Mouse (Mus musculus) gastrocnemius, postnatal 4 days (tissue): ENCODE measurements around the gene Adcy1. TPM values are rescaled to one million over a fixed set of nuclear protein-coding genes. Genes with fewer than 3 reads are reported as not detected.

Source experiments
- DNase-seq, 2 experiments: peaks; one replicate each; pipeline ENCODE4 v3.0.0; 2021 to 2022; ENCODE audit warnings: low spot score in 2 of 2, mixed read lengths in 2 of 2
- total RNA-seq, 2 experiments: library from RNA; stranded (reverse); gene quantifications; 2 replicates each; pipeline ENCODE4 v1.2.3; 2021

The Adcy1 gene
- total RNA-seq, 2 experiments from 2014 or later = 3.7 to 4.0 TPM

GRCm38 (mm10) chr11:7068479-7069235 is 5.4 kb downstream of the Adcy1 start:
- DNase-seq = no peak

DNA sequence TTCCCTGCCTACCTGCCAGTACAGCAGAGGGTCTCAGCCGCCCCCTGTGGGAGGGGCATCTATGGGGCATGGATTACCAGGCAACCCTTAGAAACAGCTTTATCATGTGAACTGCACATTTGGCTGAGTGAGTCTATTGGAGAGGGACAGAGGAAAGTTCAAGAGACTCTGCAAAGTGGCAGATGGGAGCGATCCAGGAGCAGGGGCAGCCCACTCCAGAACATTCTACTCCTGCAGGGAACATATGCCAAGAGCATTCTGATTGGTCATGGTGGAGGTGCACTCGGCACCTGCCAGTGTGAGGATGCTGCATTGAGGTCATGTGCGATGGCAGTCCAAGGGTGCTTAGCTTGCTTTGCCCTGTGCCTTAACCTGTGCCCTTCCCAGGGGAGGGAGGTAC is 6.5 kb downstream of the Adcy1 start:
- DNase-seq = no peak

DNA sequence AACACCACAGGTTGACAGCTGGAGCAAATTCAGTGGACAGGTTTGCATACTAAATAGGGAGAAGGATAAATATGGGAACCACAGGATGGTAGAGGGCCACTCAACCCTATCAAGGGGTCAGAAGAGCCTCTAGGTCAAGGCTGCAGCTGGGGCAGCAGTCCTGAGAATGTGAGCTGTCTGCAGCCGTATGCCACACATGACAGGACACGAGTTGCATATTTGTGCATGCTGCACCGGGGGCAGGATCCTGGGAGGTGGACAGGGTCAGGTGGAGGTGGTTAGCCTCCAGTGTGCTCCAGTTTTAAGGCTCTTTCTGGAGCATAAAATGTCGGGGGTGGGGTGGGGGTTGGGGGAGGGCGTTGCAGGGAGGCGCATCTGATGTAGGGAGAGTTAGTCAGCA is 8.3 kb downstream of the Adcy1 start:
- no peak for DNase-seq

DNA sequence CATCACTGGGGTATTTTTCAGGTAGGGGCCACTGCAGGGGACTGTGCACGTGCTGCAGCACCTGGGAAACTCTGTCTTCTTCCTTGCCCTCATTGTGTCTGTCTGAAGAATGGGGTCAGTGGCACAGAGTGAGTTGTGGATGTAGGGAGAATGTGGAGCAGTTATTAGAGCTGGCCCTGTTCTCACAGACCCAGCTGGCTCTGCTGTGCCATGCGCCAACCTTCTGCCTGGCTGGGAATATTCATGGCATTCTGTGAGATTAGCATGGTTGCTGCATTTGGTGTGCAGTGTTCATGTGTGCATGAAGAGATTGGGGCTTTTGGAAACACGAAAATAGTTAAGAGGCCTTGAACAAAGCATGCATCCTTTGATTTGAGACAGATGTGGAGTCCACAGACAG is 10.3 kb downstream of the Adcy1 start:
- DNase-seq = no peak

DNA sequence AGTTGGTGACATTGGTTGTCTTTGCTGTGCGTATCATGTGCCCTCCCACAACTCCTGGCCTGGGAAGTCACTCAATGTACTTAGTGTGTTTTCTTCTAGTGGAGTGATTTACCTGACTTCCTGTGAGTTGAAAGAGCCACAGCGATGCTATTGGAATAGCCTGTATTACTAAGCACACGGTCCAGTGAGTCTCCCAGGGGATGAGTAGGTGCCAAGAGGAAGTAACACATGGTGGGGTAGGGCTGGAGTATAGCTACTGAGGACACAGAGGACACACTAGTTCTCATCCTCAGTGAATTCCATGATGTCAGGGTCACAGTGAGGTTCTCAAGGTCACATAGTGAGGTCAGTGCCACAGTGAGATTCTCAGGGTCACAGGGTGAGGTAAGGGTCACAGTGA is 13.2 kb downstream of the Adcy1 start:
- no peak for DNase-seq

DNA sequence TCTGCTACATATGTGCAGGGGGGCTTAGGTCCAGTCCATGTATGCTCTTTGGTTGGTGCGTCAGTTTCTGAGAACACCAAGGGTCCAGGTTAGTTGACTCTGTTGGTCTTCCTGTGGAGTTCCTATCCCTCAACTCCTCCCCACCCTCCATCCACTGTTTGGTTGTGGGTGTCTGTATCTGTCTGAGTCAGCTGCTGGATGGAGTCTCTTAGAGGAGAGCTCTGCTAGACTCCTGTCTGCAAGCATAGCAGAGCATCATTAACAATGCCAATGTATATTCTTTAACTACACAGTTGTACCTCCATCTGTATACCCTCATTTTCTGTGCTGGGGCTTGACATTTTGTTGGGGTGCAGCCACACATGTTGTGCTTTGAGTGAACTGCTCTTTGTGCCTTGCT is 18.6 kb downstream of the Adcy1 start:
- DNase-seq = no peak

- DNase-seq = no peak
Measured at GRCm38 (mm10) chr11:7083911-7084310, 20.6 kb downstream of the Adcy1 start.

GRCm38 (mm10) chr11:7085184-7085583 is 21.9 kb downstream of the Adcy1 start:
- no peak for DNase-seq

DNA sequence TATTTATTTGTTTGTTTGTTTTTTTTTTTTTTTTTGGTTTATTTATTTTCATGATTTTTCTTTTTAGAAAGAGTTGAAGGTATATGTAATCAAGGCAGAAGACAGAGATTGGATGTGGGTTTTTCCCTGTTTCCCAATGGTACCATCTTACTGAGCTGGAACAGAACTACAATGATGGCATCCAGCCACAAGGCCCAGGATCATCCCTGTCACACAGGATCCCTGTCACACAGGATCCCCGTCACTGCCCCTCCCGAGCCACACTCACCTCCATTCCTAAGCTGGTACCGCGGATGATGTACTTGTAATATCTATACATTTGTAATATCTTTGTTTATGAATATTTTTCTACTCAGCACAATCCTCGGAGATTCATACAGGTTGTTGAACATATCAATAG is 27.8 kb downstream of the Adcy1 start:
- DNase-seq = no peak

DNA sequence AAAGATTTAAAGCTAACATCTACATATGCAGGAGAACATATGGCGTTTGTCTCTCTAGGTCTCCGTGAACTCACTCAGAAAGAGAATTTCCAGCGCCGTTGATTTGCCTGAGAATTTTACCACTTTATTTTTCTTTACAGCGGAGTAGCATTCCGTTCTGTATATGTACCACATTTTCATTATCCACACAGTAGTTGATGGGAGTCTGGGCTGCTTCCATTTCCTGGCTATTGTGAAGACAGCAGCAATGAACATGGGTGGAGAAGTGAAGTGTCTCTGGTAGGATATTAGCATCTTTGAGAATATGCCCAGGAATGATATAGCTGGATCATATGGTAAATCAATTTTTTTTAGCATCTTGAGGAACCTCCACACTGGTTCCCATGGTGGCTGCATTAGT is 31.6 kb downstream of the Adcy1 start:
- DNase-seq = no peak

GRCm38 (mm10) chr11:7101674-7102073 is 38.4 kb downstream of the Adcy1 start:
- no peak for DNase-seq

GRCm38 (mm10) chr11:7102256-7103194 is 39.2 kb downstream of the Adcy1 start:
- no peak for DNase-seq

DNA sequence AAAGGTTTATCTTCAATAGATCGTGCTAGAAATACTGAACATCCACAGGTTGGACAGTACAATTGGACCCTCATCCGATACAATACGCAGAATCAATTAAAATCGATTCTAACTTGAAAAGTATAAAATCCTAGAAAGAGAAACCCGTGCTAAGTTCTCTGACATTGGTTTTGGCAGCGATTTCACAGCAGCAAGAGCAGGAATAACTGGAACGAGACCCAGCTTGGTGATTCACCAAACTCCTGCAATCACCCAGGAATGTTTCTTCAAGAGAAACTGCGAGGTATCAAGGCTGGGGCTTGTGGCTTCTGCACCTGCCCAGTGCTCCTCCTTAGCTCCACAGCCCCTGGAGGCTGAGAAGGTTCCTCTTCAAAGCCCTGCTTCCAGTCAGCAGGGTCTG is 42.0 kb downstream of the Adcy1 start:
- no peak for DNase-seq

- DNase-seq = no peak
Measured at GRCm38 (mm10) chr11:7109131-7109530, 45.8 kb downstream of the Adcy1 start.

DNA sequence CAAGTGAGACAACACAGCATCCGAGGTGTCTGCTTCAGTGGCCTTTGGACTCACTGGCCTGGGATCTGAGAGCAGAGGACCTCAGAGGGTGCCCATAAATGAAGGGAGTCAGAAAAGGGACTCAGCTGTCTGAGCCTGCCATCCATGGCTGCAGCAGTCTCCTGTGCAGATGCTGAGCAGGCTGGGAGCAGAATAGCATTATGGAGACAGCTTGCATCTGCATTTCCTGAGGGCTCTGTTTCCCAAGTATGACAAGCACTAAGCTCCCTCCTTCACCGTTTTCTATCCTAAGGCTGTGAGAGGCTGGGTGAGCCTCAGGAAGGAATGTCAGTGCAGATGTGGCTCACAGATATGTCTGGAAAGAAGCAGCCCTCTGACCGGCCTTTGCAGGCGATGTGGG is 49.8 kb downstream of the Adcy1 start:
- DNase-seq = no peak

GRCm38 (mm10) chr11:7113687-7114086 is 50.4 kb downstream of the Adcy1 start:
- no peak for DNase-seq

- no peak for DNase-seq
Measured at GRCm38 (mm10) chr11:7114312-7114711, 51.0 kb downstream of the Adcy1 start.

GRCm38 (mm10) chr11:7116647-7117046 is 53.4 kb downstream of the Adcy1 start:
- DNase-seq = no peak

DNA sequence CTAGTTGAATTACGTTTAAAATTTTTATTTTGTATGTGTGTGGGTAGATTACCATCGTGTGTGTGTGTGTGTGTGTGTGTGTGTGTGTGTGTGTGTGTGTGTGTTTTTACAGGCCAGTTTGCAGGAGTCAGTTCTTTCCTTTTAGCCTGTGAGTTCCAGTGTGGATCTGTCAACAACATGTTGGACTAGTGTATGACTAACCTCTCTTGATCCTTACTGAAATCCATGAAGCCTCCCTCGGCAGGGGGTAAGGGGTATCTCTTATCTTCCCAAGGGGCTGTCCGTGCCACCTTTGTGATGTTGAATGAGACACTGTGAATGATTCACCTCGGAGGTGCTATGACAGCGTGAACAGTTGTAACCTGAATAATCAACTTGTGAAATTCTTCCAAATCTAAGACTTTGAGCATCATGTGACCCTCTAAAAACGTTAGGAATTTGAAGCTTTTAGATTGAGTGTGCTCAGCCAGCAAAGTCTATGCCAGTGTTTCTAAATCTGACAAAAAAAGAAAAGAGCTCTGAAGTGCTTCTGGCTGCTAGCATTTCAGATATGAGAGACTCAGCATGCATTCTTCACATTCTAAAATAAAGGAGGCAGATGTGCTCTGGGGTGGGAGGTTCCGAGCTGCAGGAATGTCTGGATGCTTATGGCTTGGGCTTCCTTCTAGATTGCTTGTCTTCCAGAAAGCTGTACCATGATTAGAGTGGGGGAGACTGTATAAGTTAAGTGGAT is 66.2 kb downstream of the Adcy1 start:
- DNase-seq = no peak

DNA sequence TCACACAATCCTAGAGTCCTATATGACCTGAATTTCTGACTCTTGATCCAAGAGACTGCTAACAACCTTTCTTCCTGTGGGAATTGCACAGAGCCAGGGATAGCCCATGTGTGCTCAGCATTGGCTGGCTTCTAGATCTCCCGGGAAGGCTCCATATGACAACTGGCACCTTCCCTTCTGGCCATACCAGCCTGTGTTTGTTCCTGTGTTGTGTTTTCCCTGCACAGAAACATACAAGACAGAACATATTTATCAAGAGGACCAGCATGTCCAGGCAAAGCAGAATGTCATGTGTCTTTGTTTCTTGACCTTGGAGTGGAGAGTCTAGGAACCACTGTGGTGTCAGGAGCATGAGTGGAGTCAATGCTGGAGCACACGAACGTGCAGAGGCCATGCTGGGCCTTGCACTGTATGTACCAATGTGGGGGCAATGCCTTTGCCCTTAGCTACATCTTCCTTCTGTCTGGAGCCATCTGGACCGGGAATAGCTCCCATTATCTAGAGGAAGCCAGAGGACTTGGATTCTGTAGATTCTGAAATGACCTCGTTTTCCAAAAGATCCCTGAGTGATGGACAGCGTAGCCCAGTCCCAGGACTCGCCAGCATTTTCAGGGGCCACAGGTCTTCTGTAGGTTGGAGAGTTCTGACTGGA is 69.6 kb downstream of the Adcy1 start:
- no peak for DNase-seq

DNA sequence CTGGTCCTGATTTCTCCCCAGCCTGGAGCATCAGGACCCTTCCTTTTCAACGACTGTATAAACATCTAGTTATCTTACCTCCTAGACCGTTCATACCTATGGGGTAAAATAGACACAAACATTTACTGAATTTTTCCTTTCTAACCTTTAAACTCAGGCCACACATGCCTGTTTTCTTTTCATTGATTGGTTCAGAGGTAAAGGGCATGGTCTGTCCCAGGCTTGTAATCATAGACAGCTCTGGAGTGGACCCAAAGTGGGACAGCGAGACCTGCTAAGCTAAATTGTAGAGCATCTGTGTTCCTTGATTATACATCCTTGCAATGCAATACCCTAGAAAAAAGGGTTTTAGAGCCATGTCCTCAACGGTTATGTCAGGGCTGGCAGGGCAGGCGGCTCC is 70.4 kb downstream of the Adcy1 start:
- DNase-seq = no peak
